Mouse (Mus musculus): ENCODE measurements around the gene Prdx6. TPM values are rescaled to one million over a fixed set of nuclear protein-coding genes. Genes with fewer than 3 reads are reported as not detected.

Prdx6 gene
- 100 to 1,000 TPM; 321 to 326 TPM for total RNA-seq (2021)
- long read RNA-seq, experiment 1, transcript Prdx6-202 (5 exons, 2,387 nt): major isoform, 228 of 268 reads
- long read RNA-seq, experiment 1, transcript Prdx6-208 (4 exons, 1,294 nt): minor isoform, 14 of 268 reads
- long read RNA-seq, experiment 1, partial matches to known transcripts: 9 of 268 reads
- long read RNA-seq, experiment 1, other reads (novel, unspliced or antisense): 13 of 268 reads
- long read RNA-seq, experiment 2, transcript Prdx6-208 (4 exons, 1,294 nt): minor isoform, 15 of 317 reads
- long read RNA-seq, experiment 2, transcript Prdx6-201 (6 exons, 959 nt): minor isoform, 10 of 317 reads
- long read RNA-seq, experiment 2, transcript Prdx6-202 (5 exons, 2,387 nt): major isoform, 264 of 317 reads
- long read RNA-seq, experiment 2, partial matches to known transcripts: 19 of 317 reads
- long read RNA-seq, experiment 2, other reads (novel, unspliced or antisense): 9 of 317 reads

DNA sequence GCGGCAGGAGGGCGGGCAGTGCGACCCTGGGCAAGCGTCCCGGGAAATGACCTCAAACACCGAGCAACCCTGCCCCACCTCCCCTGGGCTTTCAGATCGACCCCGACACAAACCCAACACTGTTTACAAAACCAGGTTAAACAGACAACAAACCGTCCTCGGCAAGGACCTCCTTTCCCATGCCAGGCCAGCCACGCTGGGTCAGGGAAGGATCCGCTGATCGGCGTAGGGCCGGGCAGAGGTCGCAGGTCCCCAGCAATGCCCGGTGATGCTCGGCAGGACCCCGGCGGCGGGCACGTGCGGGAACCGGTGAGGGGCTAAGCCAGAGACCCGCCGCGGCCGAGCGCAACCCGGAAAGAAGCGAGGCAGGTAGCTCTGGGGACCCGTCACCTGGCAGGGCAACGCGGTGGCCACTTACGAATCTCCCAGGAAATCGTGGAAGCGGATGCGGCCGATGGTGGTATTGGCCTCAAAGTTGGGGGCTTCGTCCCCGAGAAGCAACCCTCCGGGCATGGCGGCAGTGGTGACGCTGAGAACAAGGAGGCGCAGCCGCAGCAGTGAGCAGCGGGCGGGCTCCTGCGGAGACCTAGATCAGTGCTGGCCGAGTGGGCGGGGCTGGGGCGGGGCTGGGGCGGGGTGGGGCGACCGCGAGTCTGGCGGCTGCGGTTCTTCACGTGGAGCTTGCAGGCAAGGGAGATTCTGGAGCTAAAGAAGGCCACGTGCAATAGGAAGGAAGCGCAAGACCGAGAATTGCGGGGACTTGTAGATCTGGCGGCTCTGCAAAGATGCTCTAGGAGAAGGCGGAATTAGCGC is at the start of gene Prdx6:
Gene Prdx6, minus strand, starts transcription at position 616 of the 813 bp plus-strand sequence.
- intact Hi-C loops (cut with DNase I): loop anchor here (5.0 kb wide), 1 partner anchor 119 kb away; the partner anchor contains the start of gene Klhl20
- Histone ChIP-seq H3K4me3 (peak within 1 kb of the TSS; percentile 95), H3K27ac (peak within 1 kb of the TSS; percentile 96)
- DNase-seq (ENCODE audit: extremely low spot score in 1 of 2, low spot score in 2 of 2): peak; percentile 76 to 82
- TF ChIP-seq CTCF (IDR thresholded peaks at IDR 0.05): no peak; the same call in 1 of the 2 replicates

DNA sequence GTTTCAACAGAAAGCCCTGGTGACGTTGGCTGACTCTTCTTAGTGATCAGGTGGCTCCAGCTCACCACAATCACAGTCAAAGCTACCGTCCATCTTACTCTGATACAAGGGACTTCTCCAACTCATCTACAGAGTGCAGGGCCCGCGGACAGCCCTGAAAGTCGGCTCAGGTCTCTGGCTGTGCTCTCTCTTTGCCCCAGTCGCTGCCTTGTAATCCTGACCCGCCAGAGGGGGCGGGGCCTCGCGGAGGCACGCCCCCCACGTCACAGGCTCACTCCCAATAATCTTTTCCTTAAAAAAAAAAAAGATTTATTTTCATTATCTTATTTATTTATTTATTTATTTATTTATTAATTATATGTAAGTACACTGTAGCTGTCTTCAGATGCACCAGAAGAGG is 37.2 kb upstream of the Prdx6 start:
- H3K4me3 ChIP-seq: no peak overlapping the region
- H3K27ac ChIP-seq: no peak overlapping the region
- DNase-seq (ENCODE audit: extremely low spot score in 1 of 2, low spot score in 2 of 2): no peak
- intact Hi-C loops (cut with DNase I): no loop called here
- no peak for TF ChIP-seq CTCF (IDR thresholded peaks at IDR 0.05)

DNA sequence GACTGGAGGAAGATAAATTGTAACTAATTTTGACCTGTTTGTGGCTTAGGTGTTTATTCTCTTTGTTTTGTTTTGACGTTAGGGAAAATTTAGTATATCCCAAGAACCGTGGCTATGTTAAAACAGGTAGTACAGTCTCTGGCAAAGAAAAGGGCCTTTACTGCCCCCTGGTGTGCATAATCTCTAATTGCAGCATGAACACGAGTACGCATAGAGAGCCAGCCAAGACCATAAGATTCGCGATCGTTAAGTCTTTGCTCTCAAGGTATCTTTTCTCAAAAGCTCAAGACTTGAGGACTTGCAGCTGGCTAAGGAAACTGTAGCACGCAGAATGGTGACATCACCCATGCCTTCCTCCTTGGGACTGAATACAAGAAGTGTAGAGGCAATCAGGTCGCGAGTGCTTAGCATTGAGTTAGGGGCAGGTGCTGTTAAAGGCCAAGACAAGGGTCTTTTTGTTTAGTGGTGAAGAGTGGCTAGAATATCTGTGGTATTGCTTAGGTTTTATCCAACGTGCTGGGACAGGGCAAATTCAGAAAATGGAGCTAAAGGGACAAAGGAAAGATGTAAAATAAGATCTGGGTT is 35.8 kb upstream of the Prdx6 start:
- peak; percentile 84 for TF ChIP-seq CTCF (IDR thresholded peaks at IDR 0.05)
- DNase-seq (ENCODE audit: extremely low spot score in 1 of 2, low spot score in 2 of 2): peak; percentile 55 to 72
- peak overlapping the region; percentile 16; the same call in 1 of the 2 replicates for H3K4me3 ChIP-seq
- intact Hi-C loops (cut with DNase I): loop anchor here (2.0 kb wide), 1 partner anchor 72 kb away; no protein-coding TSS in a partner anchor
- no peak overlapping the region for H3K27ac ChIP-seq

DNA sequence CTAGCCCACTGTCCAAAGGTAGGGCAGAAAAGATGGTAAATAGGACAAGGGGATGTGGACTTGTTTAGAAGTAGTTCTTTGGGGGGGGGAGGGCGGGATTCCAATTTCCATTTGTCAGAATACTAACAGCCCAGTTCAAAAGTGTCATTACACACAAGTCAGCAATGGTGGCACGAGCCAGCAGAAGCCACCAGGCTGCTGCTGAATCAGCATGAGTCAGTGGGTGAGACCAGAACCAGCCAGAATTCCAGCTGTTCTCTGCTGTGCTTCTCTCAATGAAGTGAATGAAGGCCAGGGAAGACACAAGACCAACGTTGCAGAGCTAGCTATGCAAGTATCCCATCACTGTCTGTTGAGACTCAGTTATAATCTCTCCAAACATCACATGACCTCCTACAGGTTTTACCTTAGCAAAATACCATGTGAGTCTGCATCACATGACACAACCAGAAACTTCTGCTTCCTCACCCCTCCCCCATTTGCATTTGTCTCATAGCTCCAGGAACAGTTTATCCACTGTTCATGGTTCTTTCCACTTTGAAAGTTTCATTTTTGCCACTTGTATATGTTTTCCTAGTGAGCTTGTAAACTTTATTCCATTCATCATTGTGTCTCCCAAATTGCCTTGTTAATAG is 30.2 kb upstream of the Prdx6 start:
- Histone ChIP-seq H3K4me3 (no peak overlapping the region), H3K27ac (no peak overlapping the region)
- no peak for TF ChIP-seq CTCF (IDR thresholded peaks at IDR 0.05)
- intact Hi-C loops (cut with DNase I): no loop called here
- no peak for DNase-seq (ENCODE audit: extremely low spot score in 1 of 2, low spot score in 2 of 2)

DNA sequence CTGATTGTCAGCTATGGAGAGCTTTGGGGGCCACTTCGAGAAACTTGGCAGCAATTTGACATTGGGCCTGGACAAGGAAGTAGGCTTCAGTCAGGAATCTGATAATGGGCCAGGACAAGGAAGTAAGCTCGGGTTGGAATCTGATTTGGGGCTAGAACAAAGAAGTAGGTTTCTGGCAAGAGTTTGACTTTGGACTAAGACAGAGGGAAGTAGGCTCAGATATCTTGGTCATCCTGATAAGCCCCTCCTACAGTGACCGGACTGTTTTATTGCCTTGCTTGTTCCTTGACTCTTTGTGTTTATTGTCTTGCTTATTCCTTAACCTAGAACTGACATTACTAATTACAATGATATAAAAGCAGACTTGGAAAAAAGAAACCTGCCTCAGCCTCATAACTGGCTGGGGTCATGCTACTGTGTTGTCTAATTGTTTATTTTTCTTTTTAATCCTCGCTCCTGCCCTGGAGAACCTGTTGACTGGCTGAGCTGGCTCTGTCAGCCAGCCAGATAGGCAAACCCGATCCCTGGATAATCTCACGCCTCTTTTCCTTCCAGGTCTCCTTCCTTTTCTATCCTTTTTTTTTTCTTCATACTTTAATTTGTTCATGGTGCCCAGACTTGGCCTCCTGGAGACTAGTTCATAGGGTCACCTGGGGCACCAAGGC is 28.4 kb upstream of the Prdx6 start:
- intact Hi-C loops (cut with DNase I): no loop called here
- no peak for TF ChIP-seq CTCF (IDR thresholded peaks at IDR 0.05)
- DNase-seq (ENCODE audit: extremely low spot score in 1 of 2, low spot score in 2 of 2): no peak
- H3K4me3 ChIP-seq: no peak overlapping the region
- no peak overlapping the region for H3K27ac ChIP-seq

DNA sequence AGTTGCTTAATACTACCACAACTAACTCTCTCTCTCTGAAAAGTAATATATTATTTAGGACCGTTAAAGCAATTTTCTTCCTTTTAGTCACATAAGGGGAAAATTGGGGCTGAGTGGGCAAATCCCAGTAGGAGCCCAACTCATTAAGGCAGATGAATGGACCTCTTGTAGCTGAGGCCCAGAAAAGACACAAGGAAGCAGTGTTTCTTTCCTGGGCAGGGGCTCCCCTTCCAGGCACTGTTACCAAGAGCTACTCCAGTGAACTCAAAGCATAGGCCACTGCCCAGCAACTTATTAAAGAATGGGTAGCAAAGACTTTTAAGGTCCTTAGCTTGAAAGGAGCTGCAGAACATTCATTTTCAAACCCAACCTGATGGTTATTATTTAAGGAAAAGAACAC is 22.5 kb upstream of the Prdx6 start:
- peak in 1 of 2 experiments; percentile 24 for DNase-seq (ENCODE audit: extremely low spot score in 1 of 2, low spot score in 2 of 2)
- no peak for TF ChIP-seq CTCF (IDR thresholded peaks at IDR 0.05)

DNA sequence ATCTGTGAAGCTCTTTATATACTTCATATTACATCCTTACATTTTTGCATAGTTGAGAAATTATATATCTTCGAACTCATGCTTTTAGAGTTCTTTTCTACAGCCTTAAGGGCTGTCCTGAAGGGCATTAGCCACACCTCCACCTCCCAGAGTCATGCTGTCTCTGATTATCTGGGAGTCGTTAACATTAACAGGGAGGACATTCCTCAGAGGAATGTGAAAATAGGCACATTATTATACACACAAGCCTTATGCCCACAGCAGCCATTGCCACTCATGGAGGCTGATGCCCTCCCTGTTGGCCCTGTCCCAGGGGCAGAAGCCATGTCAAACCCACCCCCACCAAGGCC is 20.4 kb upstream of the Prdx6 start:
- Histone ChIP-seq H3K27ac (no peak overlapping the region), H3K4me3 (no peak overlapping the region)
- no peak for DNase-seq (ENCODE audit: extremely low spot score in 1 of 2, low spot score in 2 of 2)
- intact Hi-C loops (cut with DNase I): no loop called here
- TF ChIP-seq CTCF (IDR thresholded peaks at IDR 0.05): no peak

More for the DNA sequence above, 22.5 kb upstream of the Prdx6 start:
- Histone ChIP-seq H3K4me3 (no peak overlapping the region), H3K27ac (no peak overlapping the region; the same call in 1 of the 2 replicates)
- intact Hi-C loops (cut with DNase I): no loop called here

DNA sequence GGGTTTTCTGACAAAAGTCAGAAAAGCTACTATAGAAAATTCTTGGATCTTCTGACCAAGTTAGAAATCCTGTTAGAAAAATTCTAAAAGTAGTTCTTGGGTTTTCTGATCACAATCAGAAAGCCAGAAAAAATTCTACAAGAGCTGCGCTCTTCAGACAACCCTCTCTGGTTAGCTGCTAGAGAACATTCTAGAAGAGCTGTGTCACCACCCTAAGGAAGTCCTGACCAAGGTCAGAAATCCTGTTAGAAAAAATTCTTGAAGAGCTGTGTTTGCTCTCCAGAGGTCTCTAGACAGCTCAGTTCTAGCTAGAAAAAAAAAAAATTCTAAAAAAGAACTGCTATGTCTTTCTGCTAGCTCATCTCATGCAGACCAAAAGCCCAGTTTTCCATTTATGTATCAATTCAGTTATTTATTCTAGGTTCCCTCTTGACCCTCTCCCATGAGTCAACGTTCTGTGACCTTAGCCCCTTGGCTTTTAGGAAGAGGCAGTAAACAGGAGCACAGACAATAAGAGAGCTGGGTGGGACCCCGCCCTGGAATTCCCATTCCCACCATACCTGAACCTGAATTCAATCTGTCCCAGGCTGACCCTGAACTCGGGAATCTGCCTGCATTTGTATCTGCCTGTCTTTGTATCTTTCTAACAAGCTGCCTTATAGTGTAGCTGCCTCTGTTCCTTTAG is 19.9 kb upstream of the Prdx6 start:
- H3K27ac ChIP-seq: no peak overlapping the region
- intact Hi-C loops (cut with DNase I): no loop called here
- DNase-seq (ENCODE audit: extremely low spot score in 1 of 2, low spot score in 2 of 2): no peak
- no peak overlapping the region for H3K4me3 ChIP-seq
- no peak for TF ChIP-seq CTCF (IDR thresholded peaks at IDR 0.05)

DNA sequence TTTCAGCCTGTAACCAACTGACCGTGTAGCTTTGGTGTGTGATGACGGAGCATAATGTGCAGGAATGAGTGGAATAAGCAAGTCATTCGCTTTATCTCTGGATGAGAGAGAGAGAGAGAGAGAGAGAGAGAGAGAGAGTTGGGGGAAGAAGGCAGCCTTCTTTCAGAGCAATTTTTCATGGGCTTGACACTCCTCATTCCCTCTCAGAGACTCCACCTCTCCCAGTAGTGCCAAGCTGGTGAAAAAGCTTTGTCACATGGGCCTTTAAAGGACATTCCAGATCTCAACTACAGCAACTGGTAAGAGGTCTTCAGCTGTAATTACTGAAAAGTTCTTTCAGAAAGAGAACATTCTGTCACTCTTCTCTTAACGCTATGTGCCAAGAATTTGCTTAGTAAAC is 18.3 kb upstream of the Prdx6 start:
- intact Hi-C loops (cut with DNase I): no loop called here
- H3K4me3 ChIP-seq: no peak overlapping the region
- DNase-seq (ENCODE audit: extremely low spot score in 1 of 2, low spot score in 2 of 2): no peak
- peak overlapping the region; percentile 2; the same call in 1 of the 2 replicates for H3K27ac ChIP-seq
- TF ChIP-seq CTCF (IDR thresholded peaks at IDR 0.05): no peak

DNA sequence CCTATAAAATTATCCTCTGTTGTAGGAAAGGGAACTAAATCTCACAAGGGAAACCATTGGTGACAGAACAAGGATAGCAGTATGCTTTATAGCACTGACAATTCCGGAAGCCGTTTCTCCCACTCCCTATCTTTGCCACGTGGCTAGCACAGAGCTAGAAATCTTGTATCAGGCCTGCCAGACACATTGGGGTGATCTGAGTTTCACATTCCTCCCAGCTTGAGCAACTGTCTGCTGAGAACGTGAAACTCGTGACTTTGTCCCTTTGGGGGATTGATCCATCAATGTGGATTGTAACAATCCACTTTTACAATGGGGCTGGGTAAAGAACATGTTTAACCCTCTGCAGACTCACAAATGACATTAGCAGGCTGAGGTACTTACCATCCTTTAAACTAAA is 17.9 kb upstream of the Prdx6 start:
- intact Hi-C loops (cut with DNase I): no loop called here
- DNase-seq (ENCODE audit: extremely low spot score in 1 of 2, low spot score in 2 of 2): no peak
- H3K27ac ChIP-seq: peak overlapping the region; percentile 2; the same call in 1 of the 2 replicates
- no peak overlapping the region for H3K4me3 ChIP-seq
- TF ChIP-seq CTCF (IDR thresholded peaks at IDR 0.05): no peak
